Mouse (Mus musculus) urinary bladder, adult 18-20 months (tissue): ENCODE data around the gene Dag1.
"Not testable (repeated sequence)": the region's sequence is repeated elsewhere in the genome, so short reads cannot be mapped to it uniquely, and the experiment has no call there.

Experiments used
- DNase-seq, 2 experiments: peaks; one replicate each; pipeline ENCODE4 v3.0.0; 2022; ENCODE audit warnings: low spot score in 2 of 2, mixed read lengths in 2 of 2

Gene Dag1

DNA sequence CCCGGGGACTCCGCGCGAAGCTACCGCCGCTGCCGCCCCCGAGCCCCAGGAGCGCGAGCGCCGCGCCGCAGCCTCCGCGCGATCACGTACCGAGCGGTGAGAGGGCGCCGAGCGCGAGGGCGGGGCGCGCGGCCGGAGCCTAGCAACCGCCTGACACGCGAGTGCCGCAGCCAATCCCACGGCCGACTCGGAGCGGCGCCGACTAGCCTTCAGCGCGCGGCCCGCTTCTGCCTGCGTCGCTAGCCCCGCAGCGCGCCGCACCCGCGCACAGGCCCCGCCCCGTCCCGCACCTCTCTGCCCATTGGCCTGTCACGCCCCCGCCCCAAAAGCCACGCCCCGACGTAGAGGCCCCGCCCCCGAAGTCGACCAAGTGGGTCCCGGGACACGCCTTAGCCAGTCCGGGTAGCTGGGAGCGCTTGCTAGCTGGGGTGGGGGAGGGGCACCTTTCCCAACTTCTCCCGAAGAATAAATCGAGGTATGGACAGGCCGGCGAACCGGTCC, at the start of gene Dag1:
Dag1 (minus strand) TSS at position 269 of the 501 bp plus-strand sequence.
- peak; percentile 99 to 100 for DNase-seq

DNA sequence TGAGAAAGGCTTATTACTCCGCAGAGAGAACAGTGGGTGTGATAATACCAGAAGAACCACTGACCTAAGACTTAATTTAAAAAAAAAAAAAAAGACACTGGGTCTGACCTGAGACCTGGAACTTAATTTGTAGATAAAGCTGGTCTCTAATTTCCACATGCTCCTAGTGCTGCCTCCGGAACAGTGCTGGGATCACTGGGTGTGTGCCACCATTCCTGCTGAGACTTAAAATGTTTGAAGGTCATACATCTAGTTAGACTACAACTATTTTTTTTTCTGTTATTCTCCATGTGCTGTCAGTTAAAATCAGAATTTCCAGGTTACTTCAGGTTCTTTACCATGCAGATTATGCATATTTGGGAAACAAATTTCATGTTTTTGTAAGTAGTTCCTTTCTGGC, 44.4 kb upstream of the Dag1 start:
- DNase-seq, result no peak

DNA sequence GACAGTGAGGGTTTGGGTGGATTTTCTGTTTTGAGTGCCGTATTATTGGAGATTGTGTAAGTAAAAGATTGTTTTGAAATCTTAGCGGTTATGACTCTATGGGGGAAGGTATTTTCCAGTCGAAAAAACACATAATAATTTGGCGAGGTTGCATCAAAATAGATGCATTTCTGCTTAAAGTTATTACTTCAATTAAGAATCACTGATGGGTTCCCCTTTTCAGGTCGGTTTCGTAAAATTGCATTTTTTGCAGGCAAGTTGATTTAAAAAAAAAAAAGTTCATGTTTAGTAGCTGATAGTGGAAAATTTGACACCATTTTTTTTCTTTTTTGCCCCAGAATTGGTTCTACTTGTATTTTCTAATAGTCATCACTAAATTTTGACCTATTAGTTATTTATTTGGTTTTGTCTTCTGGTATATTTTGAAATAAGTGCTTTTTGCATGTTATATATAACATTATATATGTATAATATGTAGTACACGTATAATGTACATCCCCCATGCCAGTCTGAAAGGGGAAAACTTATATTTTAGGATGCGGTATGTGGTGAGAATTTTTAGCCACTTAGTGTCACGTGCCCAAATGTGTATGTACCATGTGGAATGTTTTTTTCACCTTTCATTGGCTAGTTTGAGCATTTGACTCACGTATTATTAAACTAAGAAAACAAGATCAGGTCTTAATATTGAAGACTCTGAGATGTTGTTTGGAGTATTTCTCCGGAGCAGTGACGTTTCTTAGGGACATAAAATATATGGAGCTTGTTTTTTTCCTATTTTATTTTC, 43.5 kb upstream of the Dag1 start:
- no peak for DNase-seq

DNA sequence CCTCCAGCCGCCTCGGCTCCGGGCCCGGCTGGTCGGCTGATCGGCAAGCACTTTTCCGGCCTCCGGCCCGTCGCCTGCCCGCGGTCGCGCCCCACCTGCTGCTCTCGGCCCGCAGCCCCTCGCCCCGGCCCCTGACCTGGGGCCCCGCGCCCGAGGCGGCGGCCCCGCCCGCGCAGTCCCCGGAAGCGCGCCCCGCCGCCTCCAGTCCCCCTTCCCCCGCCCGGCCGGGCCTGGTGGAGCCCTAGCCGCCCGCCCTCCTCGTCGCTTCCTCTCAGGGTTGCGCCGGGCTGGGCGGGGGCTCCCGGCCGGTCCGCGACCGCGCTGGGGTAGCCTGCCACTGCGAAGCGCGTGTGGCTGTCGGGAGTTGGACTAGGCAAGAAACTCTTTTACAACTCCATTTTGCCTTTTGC, 42.8 kb upstream of the Dag1 start:
- peak; percentile 74 to 79 for DNase-seq

DNA sequence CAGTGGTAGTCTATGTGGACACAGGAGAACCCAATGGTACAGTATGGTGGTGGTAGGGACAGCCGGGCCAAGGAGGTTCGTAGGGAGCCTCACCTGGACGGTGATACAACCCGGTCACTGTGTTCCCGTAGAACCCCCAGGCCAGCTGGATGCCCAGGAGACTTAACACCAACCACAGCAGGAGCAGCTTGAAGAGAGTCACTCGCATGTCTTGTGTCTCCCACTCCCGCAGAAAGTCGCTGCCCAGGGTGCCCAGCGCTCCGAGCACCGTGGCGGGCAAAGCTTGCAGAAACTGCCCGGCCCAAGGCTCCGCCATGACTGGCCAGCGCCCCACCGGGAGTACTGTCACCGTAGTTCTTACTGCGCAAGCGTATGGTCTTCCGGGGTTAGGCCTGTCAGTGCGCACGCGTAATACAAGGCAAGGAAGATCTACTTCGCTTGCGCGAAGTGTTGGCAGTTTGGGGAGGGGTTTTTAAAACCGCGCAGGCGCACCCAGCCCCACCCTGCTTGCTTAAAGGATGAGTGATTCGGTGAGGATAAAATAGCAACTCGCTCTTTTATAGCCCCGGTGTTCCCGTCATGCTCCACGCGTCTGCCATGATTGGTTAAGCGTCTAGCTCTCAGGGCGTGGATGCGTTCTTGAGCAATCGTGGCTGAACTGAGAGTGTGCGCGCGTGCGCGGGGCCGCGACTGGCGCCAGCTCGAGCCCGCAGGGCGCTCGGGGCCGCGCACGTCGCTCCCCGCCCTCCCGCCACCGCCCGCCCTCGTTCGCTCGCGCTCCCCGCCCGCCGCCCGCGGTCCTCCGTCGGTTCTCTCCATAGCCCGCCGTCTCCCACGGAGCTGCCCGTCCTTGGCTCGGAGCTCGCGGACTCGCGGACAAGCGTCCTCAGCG, 42.1 kb upstream of the Dag1 start, which contains the start of the genes Rhoa and Tcta:
Rhoa (plus strand) TSS at position 501 of the 892 bp plus-strand sequence.
Tcta (minus strand) TSS at position 532 of the 892 bp plus-strand sequence.
- DNase-seq, result peak; percentile 89 to 99

DNA sequence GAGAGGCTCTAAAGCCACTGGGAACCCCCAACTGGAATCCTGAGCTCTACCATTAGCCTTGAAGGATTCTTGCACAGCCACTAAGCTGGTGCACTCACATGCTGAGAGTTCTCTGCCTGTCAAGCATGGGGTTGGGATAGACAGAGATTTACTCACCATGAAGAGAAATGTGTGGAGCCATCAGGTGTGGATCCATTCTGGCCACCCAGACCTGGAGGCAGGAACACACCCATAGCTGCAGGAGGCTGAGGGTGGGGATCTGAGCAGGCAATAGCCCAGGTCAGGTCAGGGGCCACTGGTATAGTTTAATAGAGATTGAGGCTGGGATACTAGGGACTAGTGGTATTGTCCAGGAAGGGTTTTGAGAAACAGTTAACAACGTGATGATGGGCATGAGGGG, 41.4 kb upstream of the Dag1 start:
- no peak for DNase-seq

DNA sequence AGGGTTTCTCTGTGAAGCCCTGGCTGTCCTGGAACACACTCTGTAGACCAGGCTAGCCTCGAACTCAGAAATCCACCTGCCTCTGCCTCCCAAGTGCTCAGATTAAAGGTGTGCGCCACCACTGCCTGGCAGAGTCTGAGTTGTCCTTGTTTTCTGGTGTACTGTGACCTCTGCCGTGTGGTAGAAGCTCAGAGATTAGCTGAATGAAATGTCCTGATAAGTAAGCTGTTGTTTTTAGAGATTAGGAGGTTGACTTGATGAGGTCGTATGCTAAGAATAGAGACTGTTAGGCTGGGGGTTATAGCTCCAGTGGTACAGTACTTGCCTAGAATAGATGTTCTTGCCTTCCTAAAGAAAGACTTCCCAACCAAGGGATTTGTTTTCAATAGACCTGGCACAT, 41.0 kb upstream of the Dag1 start:
- DNase-seq, result no peak

DNA sequence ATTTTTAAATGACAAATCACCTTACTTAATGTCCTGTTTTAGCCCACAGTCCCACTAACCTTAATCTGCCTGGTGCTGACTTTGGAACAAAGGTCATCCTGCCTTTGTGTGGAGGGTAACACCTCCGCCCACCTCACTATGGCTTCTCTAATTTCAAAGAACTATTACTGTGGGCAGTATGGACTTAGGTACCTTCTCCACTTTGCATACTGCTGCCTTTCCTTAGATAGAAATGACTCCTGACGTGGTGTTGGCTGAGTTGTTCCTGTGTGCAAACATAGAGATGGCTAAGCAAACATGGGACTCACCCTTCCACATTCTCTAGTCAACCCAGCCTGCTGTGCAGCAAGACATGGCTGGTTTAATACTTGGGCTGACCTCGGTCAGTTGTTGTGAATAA, 38.1 kb upstream of the Dag1 start:
- peak in 1 of 2 experiments; percentile 53 for DNase-seq

DNA sequence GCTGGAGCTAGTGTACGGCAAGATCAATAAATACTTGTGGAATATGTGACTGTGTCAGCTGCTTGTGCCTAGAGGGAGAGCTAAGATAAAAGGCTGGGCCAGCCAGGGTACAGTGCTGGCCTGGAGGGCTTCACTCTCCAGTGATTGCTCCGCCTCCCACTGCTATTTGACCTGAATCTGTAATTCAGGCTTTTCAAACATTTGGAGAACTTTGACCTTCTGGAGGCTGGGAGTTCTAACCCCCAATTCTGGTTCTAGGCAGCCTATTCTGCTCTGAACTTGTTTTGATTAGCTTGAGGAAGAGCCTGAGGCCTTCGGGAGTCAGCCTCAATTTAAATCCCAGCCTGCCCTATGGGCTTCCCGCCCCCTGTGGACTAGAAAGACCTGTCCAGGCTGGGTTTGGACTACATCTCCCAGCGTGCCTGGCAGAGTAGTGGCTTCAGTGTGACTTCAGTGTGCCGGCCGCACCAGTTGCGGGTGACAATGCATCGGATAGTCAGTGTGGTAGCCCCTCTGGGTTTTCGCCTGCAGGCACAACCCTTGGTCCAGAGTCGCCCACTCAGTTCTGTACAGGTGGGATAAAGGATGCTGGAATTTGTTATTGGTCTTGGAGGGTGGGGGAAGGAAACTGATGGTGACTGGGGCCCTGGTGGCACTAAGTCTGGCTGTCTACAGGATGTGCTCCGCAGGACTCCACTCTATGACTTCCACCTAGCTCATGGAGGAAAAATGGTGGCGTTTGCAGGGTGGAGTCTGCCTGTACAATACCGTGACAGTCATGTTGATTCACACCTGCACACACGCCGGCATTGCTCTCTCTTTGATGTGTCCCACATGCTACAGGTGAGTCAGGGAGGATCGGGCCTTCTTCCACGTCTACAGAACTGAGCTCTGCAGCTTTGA, 32.9 kb upstream of the Dag1 start, which contains the start of gene Amt:
Amt (plus strand) TSS at position 401 of the 903 bp plus-strand sequence.
- no peak for DNase-seq

DNA sequence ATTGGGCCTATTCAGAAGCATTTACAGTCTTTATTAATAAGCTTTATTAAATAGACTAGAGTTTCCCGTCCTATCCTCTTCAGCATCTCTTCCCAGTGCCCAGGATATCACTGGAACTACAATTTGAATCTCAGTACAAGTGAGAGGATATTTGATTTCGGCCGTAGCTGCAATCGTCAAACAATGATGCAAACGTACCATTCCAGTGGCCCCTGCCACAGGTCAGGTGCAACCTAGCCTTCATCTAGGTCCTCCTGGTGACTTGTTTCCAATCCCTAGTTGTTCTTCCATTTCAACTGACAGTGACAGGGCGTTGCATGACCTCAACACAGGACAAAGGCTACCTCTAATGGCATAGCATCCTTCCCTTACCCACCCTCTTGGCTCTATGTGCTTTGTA, 27.0 kb upstream of the Dag1 start:
- DNase-seq, result no peak

DNA sequence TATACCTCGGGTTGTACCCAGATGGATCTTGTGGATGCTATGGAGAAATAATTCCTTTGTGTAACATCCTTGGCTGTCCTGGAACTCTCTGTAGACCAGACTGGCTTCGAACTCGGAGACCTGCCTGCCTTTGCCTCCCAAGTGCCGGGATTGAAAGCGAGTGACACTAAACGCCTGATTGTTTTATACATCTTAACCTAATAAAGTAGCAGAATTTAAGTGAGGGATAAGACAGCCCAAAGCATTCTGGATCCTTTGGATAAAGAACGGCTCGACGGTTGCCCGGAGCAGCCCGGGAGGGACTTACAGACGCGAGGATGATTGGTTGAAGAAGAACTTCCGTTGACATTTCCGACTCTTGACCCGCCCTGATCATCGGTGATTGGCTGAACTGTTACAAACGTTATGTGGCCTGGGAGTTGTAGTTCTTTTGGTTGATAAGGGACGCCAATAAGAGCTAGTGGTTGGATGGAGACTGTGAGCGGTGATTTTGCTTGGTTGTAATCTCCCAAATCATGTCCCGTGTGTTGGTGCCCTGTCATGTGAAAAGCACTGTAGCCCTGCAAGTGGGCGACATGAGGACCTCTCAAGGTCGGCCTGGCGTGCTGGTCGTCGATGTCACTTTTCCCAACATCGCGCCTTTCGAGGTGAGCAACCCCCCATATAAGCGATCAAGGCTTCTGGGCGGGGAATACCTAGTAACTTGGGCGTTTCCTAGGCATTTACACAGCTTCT, 26.4 kb upstream of the Dag1 start, which contains the start of gene Nicn1:
Nicn1 (plus strand) TSS at position 414 of the 735 bp plus-strand sequence.
- DNase-seq, result peak; percentile 69 to 90

DNA sequence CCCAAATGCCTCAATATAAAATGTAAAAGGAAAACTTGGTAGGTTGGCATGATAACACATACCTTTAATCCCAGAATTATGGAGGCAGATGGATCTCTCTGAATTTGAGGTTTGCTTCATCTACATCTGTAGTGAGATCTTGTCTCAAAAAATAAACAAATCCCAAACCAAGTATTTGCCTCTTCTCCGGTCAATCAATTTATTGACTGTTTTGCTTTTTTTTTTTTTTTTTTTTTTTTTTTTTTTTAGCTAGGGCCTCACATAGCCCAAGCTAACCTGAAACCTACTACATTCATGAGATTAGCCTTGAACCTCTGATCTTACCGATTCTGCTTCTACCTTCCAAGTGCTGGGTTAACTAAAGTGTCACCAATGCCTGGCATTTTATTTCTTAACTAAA, 25.6 kb upstream of the Dag1 start:
- DNase-seq, result no peak

DNA sequence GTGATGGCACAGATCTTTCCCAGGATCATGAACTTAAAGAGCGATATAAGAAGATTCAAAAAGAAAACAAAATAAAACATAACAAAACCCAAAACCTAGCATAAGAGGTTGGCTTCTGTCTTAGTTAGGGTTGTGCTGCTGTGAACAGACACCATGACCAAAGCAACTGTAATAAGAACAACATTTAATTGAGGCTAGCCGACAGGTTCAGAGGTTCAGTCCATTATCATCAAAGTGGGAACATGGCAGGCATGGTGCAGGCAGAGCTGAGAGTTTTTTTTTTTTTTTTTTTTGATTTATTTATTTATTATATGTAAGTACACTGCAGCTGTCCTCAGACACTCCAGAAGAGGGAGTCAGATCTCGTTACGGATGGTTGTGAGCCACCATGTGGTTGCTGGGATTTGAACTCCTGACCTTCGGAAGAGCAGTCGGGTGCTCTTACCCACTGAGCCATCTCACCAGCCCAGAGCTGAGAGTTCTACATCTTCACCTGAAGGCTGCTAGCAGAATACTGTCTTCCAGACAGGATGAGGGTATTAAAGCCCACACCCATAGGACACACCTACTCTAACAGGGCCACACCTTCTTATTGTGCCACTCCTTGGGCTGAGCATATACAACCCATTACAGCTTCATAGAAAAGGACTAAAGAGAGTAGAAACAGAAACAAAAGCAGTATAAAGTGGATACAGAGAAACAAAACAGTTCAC, 23.9 kb upstream of the Dag1 start:
- DNase-seq, result not testable (repeated sequence)

DNA sequence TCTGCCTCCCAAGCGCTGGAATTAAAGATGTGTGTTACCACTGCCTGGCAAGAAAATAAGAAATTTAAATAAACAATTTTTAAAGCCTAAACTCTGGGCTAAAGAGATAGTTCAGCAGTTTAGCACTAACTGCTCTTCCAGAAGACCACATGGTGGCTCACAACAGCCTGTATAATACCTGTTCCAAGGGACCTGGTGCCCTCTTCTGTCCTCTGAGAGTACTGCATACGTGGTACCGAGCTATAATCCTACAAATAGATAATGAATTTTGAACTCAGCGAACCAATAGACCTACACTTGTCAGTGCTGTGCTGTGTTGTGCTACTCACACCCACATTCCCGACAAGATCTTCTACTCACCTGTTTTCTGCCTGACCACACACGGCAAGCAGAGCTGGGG, 20.7 kb upstream of the Dag1 start:
- DNase-seq, result no peak

DNA sequence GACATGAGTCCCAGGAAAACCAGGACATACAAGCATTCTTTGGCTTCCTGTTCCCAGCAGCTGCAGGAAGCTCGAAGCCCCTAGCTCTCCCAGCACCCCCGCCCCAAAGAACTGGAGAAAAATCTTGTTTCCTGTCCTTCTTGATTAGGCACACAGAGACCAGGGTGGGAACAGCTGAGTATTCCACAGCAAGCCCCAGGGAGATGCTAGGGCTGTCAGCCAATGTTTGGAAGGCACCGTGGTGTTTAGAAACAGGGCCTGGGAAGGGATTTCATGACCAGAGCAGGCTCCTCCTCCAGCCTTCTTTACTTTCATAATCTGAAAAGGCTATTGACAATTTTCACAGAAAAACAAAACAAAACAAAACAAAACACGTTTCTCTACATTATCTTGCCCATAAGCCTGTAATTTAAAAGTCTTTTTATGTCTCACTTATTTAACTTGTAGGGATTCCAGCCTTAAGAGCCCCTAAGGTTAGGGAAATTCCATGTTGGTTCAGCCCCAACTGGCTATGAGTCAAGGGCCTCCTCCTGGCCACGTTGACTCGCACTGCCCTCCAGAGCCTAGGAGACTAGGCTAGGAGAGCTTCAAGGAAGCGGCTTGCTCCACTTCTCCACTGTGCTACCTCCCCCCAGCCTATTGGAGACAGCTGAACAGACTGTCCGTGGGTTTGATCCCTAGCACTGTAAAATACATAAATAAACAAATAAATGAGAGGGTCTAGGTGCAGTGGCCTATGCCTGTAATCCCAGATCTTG, 16.5 kb upstream of the Dag1 start:
- DNase-seq, result peak in 1 of 2 experiments; percentile 59

DNA sequence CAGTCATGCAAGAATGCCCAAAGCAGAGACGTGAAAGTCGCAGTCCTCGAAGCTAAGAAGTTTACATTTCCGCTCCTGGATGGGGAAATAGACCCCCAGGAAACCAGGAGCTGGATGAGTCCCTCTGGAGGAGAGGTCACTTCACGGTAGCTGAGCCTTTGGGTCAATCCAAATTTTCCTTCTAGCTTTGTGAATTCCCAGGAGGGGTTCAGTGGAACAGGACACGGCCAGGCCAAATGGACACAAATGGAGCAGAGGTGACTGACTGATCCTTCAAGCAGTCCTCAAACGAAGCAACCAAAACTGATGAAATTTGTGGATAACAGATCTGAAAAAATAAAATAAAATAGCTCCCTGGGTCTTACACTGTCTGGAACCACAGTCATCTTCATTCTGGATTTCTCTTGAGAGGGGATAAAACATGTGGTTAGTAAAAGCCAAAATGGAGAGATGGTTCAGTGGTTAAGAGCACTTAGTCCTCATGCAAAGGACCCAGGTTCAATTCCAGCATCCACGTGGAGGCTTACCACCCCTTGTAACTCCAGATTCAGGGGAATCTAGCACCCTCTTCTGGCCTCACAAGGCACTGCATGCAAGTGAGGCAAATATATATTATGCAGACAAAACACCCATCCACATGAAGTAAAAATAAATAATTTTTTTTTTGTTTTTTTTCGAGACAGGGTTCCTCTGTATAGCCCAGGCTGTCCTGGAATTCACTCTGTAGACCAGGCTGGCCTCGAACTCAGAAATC, 15.1 kb upstream of the Dag1 start:
- no peak for DNase-seq

DNA sequence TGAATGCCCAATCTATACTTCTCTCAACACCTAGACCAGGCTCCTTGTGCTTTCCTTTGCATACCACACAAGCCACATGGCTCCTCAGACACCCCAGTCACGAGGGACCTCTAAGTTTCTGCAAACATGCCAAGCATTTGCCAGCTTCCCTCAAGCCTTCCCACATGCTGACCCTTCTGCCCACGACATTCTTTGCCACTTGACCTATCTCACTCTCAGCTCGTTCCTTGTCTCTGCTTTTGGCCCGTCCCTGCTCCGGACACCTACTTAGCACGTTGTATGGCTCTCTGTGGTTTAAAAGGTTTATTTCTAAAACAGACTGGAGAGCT, 11.5 kb upstream of the Dag1 start:
- no peak for DNase-seq
